Mouse (Mus musculus) stomach, embryonic 14.5 days (tissue): ENCODE measurements around the gene Ids. TPM values are rescaled to one million over a fixed set of nuclear protein-coding genes. Genes with fewer than 3 reads are reported as not detected.
"Not testable (repeated sequence)": the region's sequence is repeated elsewhere in the genome, so short reads cannot be mapped to it uniquely, and the experiment has no call there.

Experiments
- ATAC-seq: fragments of 200-750 bp; cut with Nextera tagmentation; 2 replicates; pipeline ENCODE4 v1.8.0; 2017; ENCODE audit warnings: low read depth, moderate TSS enrichment; ENCODE audit not compliant: insufficient number of reproducible peaks, insufficient read depth, low FRiP score
- H3K27ac ChIP-seq: fragments of 300-500 bp; sonication (generic); 2 replicates; pipeline ENCODE4 v1.5.1; 2014; ENCODE audit warnings: mild to moderate bottlenecking, low read length, moderate library complexity, mixed read lengths
- H3K27me3 ChIP-seq: fragments of 300-500 bp; sonication (generic); 2 replicates; pipeline ENCODE4 v1.6.1; 2014; ENCODE audit warnings: low read length, control low read depth, mixed read lengths; ENCODE audit not compliant: control insufficient read depth, insufficient read depth
- H3K36me3 ChIP-seq: fragments of 300-500 bp; sonication (generic); 2 replicates; pipeline ENCODE4 v1.6.1; 2014; ENCODE audit warnings: mild to moderate bottlenecking, control low read depth, low read length, moderate library complexity, mixed read lengths; ENCODE audit not compliant: control insufficient read depth, insufficient read depth
- H3K4me1 ChIP-seq: fragments of 300-500 bp; sonication (generic); 2 replicates; pipeline ENCODE4 v1.6.1; 2014; ENCODE audit warnings: low read length, control low read depth, mixed read lengths; ENCODE audit not compliant: control insufficient read depth, insufficient read depth
- H3K4me2 ChIP-seq: fragments of 300-500 bp; sonication (generic); replicated peaks from 2 replicates; pipeline ENCODE4 v1.6.1; 2014; ENCODE audit warnings: low read depth, low read length, control low read depth
- H3K4me3 ChIP-seq: fragments of 300-500 bp; sonication (generic); 2 replicates; pipeline ENCODE4 v1.5.1; 2014; ENCODE audit warnings: low read depth, low read length, control low read depth
- H3K9ac ChIP-seq: fragments of 300-500 bp; sonication (generic); replicated peaks from 2 replicates; pipeline ENCODE4 v1.6.1; 2014; ENCODE audit warnings: low read depth, mild to moderate bottlenecking, control low read depth, low read length, moderate library complexity, mixed read lengths
- H3K9me3 ChIP-seq: fragments of 300-500 bp; sonication (generic); 2 replicates; pipeline ENCODE4 v1.6.1; 2016; ENCODE audit warnings: low read depth, low read length, control low read depth; ENCODE audit not compliant: control insufficient read depth
- WGBS: fragments of 180-500 bp; shearing (Covaris S2); extraction: QIAGEN DNeasy Blood & Tissue Kit; methylation state at CpG from one replicate; pipeline ENCODE4 v1.1.7; 2014; 5-methylcytosine and 5-hydroxymethylcytosine counted together
- polyA plus RNA-seq: library from polyadenylated mRNA; unstranded; fragments of >200 nt; fragmentation: Nextera tagmentation; extraction: Ambion mirVana; gene quantifications from 2 replicates; pipeline ENCODE4 v1.2.1, GENCODE M21; 2014

Ids gene
- polyA plus RNA-seq: 4.0 and 4.1 TPM in 2 replicates

DNA sequence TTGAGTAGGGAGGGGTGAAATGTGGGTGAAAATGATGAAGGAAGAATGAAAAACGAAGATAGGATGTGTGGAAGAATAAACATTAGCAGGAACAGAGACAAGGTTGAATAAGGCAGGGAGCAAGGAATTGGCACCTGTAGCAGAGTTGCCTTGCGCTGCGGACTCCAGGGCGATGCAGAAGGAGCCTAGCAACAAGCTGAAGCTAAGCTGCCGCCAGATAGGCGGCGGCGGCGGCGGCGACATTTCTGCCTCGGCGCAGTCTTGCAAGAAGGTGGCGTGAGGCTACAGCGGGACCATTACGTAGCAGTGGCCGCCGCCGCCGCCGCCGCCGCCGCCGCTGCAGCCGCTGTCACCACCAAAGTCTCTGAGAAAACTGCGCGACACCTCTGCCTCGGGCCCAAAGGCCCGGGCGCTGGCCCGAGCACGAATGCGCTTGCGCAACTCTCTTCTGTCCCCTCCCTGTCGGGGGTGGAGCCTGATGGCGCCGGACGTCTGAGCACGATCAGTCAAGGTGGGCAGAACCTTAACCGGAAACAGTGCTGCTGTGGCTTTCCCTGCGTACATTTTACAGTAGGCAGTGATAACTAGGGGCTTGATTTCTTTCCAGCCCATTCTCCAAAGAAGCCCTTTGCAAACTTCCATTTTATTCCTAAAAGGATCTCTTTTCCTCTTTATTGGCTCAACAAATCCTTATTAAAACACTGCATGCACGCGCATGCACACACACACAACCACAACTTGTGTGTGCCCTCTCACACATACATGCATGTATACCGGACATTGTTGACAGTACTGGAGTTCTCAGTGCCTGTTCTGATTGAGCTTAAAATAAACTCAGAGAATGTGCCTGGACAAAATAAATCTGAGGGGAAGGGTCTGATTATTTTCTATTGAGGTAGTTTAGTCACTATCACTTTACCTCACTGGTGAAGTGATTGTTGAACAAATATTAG, at the start of gene Ids:
Gene Ids (minus strand): TSS at position 424 of the 953 bp plus-strand sequence.
- Histone ChIP-seq H3K4me2 (peak within 1 kb of the TSS; percentile 38), H3K27ac (no peak within 1 kb of the TSS; the same call in 1 of the 2 replicates), H3K27me3 (no peaks in the 10 kb centered on the region), H3K36me3 (no peaks in the 10 kb centered on the region), H3K4me3 (peak within 1 kb of the TSS; percentile 41), H3K9ac (peak within 1 kb of the TSS; percentile 14; the same call in 1 of the 2 replicates), H3K4me1 (no peaks in the 10 kb centered on the region), H3K9me3 (no peaks in the 10 kb centered on the region)
- WGBS: 23% methylated on average over 44 of the region's 45 CpGs
- ATAC-seq: peak; percentile 91

DNA sequence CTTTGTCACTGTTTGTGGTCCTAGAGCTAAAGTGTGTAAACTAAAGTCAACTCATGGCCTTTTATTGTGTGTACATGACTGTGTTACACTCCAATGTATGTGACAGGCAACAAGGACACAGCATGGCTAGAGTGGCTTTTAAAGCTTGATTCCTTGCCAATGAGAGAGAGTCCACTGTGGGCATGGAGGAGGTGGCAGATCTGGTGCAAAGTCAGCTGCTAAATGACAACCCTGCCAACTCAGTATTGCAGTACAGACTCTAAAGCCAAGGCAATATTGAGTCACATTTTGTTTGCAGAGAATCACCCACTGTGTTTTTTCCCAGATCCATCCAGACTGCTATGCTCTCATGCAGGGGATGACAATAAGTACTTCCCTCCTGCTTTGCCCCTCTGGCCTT, 27.8 kb upstream of the Ids start:
- not testable (repeated sequence) for H3K4me1 ChIP-seq, H3K4me2 ChIP-seq, H3K27me3 ChIP-seq, ATAC-seq, H3K4me3 ChIP-seq, H3K9me3 ChIP-seq, H3K36me3 ChIP-seq, H3K27ac ChIP-seq, H3K9ac ChIP-seq

DNA sequence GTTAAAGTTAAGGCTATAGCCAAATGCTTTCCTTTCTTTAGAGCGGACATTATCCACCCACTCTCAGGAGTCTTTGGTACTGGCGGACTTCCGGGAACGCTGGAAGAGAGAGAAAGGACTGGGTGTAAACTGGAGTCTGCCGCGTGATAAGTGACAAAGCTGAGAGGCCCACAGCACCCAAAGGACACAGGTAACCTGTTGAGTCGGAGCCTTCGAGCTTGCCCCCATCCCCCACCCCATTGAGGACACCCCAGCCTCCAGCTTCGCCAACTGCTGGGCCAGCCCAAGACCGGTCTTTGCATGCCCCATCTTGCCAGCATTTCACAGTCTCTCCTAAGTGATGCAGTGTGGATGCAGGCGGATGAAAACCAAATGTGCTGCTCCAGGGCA, 21.1 kb upstream of the Ids start:
- H3K27me3 ChIP-seq: no peaks in the 10 kb centered on the region
- peak overlapping the region; percentile 28 for H3K9ac ChIP-seq
- no peaks in the 10 kb centered on the region for H3K36me3 ChIP-seq
- H3K4me1 ChIP-seq: no peaks in the 10 kb centered on the region
- H3K4me2 ChIP-seq: peak overlapping the region; percentile 46
- peak overlapping the region; percentile 80 for H3K27ac ChIP-seq
- 19% methylated on average over 11 of the region's 11 CpGs for WGBS
- peak; percentile 42; the same call in 1 of the 2 replicates for ATAC-seq
- H3K9me3 ChIP-seq: no peaks in the 10 kb centered on the region
- H3K4me3 ChIP-seq: peak overlapping the region; percentile 44

DNA sequence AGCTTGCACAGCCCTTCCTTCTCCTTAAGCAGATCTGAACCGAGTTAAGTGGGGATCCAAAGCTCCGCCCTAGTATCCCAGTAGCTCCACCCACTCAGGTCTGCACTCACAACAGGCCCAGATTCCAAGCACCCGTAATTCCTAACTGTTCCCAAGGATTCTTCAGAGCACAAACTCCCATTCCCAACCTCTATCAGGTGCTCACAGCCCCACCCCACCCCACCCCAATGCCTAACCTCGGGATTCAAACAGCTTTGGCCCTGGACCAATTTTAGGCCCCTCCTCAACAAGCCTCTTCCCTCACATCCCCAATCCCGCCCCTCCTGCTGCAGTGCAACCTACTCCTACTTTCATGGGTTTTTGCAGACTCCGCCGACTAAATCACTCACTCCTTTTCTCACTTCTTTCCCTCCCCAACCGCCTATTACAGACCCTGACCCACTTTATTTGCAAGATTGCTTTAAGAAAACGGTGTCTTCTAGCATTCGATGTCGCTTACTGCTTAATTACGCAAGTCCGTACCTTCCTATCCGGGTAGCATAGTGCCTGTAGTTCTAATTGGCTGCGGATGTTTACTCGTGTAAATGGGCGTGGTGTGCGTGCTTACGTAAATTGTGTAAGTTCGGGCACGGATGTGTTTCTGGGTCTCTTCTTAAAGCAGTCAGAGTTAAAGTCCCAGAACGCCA, 20.5 kb upstream of the Ids start, which contains the start of gene 1110012L19Rik:
Gene 1110012L19Rik (plus strand): TSS at position 602 of the 686 bp plus-strand sequence.
- H3K4me3 ChIP-seq: peak within 1 kb of the TSS; percentile 44
- peak within 1 kb of the TSS; percentile 80 for H3K27ac ChIP-seq
- peak within 1 kb of the TSS; percentile 46 for H3K4me2 ChIP-seq
- WGBS: 22% methylated on average over 22 of the region's 22 CpGs
- ATAC-seq: peak; percentile 89
- H3K4me1 ChIP-seq: no peaks in the 10 kb centered on the region
- H3K27me3 ChIP-seq: no peaks in the 10 kb centered on the region
- no peaks in the 10 kb centered on the region for H3K36me3 ChIP-seq
- H3K9ac ChIP-seq: peak within 1 kb of the TSS; percentile 28
- H3K9me3 ChIP-seq: no peaks in the 10 kb centered on the region

DNA sequence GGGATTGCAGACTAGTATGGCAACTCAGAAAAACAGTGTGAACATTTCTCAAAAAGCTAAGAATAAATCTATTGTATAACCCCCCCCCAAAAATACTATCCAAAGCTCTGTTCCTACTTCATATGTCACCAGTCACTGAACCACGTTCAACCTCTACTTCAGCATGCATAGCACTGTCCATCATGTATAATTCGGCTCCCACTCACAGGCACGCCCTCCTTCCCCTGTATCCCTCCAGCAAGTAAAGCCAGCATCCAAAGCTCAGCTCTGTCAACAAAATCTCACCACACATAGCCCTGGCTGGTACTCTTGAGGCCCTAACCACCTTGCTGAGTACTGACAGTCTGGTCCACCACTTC, 20.0 kb upstream of the Ids start:
- ATAC-seq: no peak; the same call in 1 of the 2 replicates

DNA sequence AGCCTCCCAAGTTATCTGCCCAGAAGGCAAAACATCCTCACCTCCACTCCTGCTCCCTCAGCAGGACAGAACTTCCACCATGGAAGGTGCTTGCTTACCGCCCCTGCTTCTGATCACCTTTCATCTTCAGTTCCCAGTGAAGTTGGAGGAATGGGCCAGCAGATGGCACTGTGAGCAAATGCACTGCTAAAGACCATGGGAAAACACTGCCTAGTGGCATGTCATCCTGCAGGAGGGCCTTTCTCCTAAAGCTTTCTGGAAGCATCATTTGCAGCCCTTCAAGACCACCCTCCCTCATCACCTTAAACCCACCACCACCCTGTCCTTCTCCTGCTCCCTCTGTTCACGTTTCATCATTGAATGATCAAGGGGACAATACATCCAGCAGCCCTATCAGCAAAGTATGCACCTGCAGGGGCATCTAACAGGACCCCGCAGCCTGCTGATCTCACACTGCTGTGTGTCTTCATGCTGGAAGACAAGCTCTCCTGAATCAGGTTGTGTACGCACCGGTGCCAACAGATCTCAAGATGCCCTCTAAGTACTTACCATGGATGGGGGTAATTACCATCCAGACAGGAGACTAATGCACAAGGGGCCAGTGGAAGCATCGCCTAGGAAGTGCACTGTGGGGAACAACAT, 9.7 kb upstream of the Ids start:
- WGBS: 56% methylated on average over 6 of the region's 6 CpGs
- H3K9me3 ChIP-seq, H3K4me3 ChIP-seq, ATAC-seq, H3K36me3 ChIP-seq, H3K9ac ChIP-seq, H3K27me3 ChIP-seq, H3K27ac ChIP-seq, H3K4me1 ChIP-seq, H3K4me2 ChIP-seq: not testable (repeated sequence)

More for the DNA sequence above, 20.0 kb upstream of the Ids start:
- no peaks in the 10 kb centered on the region for H3K36me3 ChIP-seq
- no peaks in the 10 kb centered on the region for H3K27me3 ChIP-seq
- H3K9ac ChIP-seq: no peak overlapping the region
- peak overlapping the region; percentile 44 for H3K4me3 ChIP-seq
- H3K4me2 ChIP-seq: peak overlapping the region; percentile 32
- H3K9me3 ChIP-seq: no peaks in the 10 kb centered on the region
- 48% methylated on average over 3 of the region's 3 CpGs for WGBS
- H3K27ac ChIP-seq: peak overlapping the region; percentile 80; the same call in 1 of the 2 replicates
- H3K4me1 ChIP-seq: no peaks in the 10 kb centered on the region

DNA sequence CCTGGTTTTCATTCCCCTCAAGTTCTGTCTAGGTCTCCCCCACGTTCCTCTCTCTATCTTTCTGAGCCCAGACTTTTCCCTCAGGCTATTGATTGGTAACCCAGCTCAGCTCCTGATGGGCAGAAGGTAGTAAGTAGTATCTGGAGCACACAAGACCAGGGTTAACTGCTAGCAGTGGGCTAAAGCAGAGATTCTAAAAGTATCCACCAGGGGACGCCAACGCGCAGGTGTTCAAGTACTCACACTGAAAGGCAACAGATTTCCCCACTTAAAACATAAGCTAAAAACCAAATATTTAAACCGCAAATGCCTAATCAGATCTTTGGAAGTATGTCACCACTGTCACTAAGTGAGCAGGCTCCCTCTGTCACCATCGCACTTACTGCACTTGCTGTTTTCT, 4.9 kb upstream of the Ids start:
- H3K4me2 ChIP-seq, H3K4me1 ChIP-seq, ATAC-seq, H3K27me3 ChIP-seq, H3K9me3 ChIP-seq, H3K27ac ChIP-seq, H3K9ac ChIP-seq, H3K36me3 ChIP-seq, H3K4me3 ChIP-seq: not testable (repeated sequence)
- WGBS: 56% methylated on average over 1 of the region's 6 CpGs

DNA sequence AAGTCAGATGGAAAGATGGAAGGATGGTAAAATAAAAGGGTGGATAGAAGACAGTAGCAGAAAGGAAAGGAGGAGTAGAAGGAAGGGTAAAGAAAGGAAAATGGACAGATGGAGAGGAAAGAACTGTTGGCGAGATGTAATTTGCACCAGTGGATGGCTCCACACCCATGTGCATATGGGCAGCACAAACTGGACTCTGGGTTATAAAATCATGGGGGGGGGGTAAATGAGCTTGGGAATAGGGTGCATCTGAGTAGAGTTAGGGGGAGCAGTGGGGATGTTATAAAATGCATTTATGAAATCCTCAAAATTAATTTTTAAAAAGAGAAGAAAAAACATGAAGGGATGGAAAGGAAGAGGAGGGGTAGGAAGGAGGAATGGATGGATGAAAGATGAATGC, 682 bp downstream of the Ids start:
- Histone ChIP-seq H3K4me3 (peak overlapping the region; percentile 41), H3K9ac (peak overlapping the region; percentile 14; the same call in 1 of the 2 replicates), H3K27me3 (no peaks in the 10 kb centered on the region), H3K4me2 (peak overlapping the region; percentile 38), H3K27ac (no peak overlapping the region), H3K9me3 (no peaks in the 10 kb centered on the region), H3K36me3 (no peaks in the 10 kb centered on the region), H3K4me1 (no peaks in the 10 kb centered on the region)
- 71% methylated on average over 1 of the region's 1 CpGs for WGBS
- no peak for ATAC-seq
